Mouse (Mus musculus): Measurements from ENCODE around the gene Fads2. TPM values are rescaled to one million over a fixed set of nuclear protein-coding genes. Genes with fewer than 3 reads are reported as not detected.

The Fads2 gene
- polyA plus RNA-seq, 1 experiment from 2014 or later = 31.5 TPM

DNA sequence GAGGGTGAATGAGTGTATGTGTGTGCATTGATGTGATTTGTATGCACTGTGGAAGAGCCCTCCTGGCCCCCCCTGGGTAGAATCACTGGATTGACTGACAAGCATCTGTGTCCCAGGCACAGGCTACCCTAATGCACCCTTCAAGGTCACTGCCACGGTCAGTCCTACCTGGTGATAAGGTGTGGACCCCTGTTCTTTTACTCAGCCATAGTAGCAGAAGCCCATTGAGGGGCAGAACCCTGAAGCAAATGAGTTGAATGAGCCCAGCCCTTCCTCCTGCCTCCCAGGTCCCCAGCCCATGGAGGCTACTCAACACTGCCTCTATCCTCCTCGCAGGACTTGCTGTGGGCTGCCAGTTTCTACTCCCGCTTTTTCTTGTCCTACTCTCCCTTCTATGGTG is 46.3 kb downstream of the Fads2 start:
- Histone ChIP-seq H3K36me3 (ENCODE audit: control insufficient read depth, insufficient read depth) (peaks cover 58% of the 10 kb centered on the region), H3K9me3 (replicated peaks; ENCODE audit: control insufficient read depth, low read length) (no peaks in the 10 kb centered on the region), H3K4me2 (ENCODE audit: low read depth, low read length) (no peak overlapping the region), H3K4me1 (ENCODE audit: control insufficient read depth, insufficient read depth, low read length) (peaks cover 7% of the 10 kb centered on the region), H3K27ac (ENCODE audit: low read length) (no peak overlapping the region), H3K4me3 (ENCODE audit: low read length) (no peak overlapping the region), H3K27me3 (ENCODE audit: control insufficient read depth, insufficient read depth, low read length) (no peaks in the 10 kb centered on the region), H3K9ac (ENCODE audit: low read length) (no peak overlapping the region)
- WGBS = 76% methylated on average over 3 of the region's 3 CpGs
- no peak for ATAC-seq (replicated peaks; ENCODE audit: extremely low read depth, insufficient read depth, low FRiP score)

DNA sequence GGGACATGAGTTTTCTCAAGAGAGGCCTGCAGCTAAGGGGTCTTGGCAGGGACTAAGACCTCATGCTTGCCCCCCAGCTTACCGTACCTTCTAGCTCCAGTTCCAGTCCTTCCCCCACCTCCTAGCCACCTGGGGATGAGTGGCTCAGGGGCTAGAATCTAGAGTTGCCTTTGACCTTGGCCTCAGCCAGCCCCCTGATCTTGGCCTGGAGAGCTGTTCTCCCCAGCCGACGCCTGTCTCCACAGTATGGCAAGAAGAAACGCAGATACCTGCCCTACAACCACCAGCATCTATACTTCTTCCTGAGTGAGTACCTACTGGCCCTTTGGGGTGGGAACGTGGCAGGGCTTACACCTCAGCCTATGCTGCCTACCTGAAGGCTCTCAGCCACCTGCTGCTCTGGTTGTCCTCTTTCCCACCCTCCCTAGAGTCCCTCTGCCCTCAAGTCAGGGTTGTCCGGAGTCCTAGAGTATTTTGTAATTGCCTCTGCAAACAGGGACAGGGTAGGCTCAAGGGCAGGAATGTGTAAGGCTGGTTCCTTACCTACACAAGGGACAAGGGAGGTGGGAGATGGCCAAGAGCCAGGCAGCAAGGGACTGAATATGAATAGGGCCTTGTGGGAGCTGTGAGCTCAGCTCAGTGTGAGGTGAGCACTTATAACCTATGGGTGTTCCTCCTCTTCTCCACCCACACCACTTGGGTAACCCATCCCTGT is 47.0 kb downstream of the Fads2 start:
- Histone ChIP-seq H3K36me3 (ENCODE audit: control insufficient read depth, insufficient read depth) (peaks cover 58% of the 10 kb centered on the region), H3K4me1 (ENCODE audit: control insufficient read depth, insufficient read depth, low read length) (peaks cover 15% of the 10 kb centered on the region), H3K9me3 (replicated peaks; ENCODE audit: control insufficient read depth, low read length) (no peaks in the 10 kb centered on the region), H3K4me3 (ENCODE audit: low read length) (no peak overlapping the region), H3K27me3 (ENCODE audit: control insufficient read depth, insufficient read depth, low read length) (no peaks in the 10 kb centered on the region), H3K27ac (ENCODE audit: low read length) (no peak overlapping the region), H3K9ac (ENCODE audit: low read length) (no peak overlapping the region), H3K4me2 (ENCODE audit: low read depth, low read length) (no peak overlapping the region)
- no peak for ATAC-seq (replicated peaks; ENCODE audit: extremely low read depth, insufficient read depth, low FRiP score)
- WGBS = 83% methylated on average over 6 of the region's 6 CpGs

DNA sequence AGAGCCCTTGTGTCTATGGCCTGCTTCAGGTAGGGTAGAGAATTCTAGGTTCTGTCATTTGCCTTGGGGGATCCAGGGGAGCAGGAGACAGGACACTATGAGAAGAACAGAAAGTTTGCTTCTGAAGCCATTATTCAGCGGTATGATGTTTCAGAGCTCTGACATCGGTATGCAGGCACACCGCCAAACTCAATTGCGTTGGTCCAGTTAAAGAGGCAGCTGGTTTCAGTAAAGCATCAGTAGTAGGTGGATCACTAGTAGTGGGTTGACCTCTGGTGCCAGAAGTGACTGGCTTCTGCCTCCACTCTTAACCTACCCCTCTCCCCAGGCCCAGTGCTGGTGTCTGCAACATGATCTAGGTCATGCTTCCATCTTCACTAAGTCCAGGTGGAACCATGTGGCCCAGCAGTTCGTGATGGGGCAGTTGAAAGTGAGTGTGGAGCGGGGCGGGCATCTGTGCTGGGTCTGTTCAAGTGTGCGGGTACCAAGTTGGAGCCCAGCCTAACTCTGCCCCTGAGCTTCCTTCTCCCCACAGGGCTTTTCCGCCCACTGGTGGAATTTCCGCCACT is 47.8 kb downstream of the Fads2 start:
- H3K36me3 ChIP-seq (ENCODE audit: control insufficient read depth, insufficient read depth) = peaks cover 55% of the 10 kb centered on the region
- H3K27ac ChIP-seq (ENCODE audit: low read length) = no peak overlapping the region
- no peaks in the 10 kb centered on the region for H3K27me3 ChIP-seq (ENCODE audit: control insufficient read depth, insufficient read depth, low read length)
- no peak overlapping the region for H3K9ac ChIP-seq (ENCODE audit: low read length)
- ATAC-seq (replicated peaks; ENCODE audit: extremely low read depth, insufficient read depth, low FRiP score) = no peak
- WGBS = 90% methylated on average over 10 of the region's 10 CpGs
- H3K4me2 ChIP-seq (ENCODE audit: low read depth, low read length) = no peak overlapping the region
- peaks cover 20% of the 10 kb centered on the region for H3K4me1 ChIP-seq (ENCODE audit: control insufficient read depth, insufficient read depth, low read length)
- H3K4me3 ChIP-seq (ENCODE audit: low read length) = no peak overlapping the region
- H3K9me3 ChIP-seq (replicated peaks; ENCODE audit: control insufficient read depth, low read length) = no peaks in the 10 kb centered on the region

DNA sequence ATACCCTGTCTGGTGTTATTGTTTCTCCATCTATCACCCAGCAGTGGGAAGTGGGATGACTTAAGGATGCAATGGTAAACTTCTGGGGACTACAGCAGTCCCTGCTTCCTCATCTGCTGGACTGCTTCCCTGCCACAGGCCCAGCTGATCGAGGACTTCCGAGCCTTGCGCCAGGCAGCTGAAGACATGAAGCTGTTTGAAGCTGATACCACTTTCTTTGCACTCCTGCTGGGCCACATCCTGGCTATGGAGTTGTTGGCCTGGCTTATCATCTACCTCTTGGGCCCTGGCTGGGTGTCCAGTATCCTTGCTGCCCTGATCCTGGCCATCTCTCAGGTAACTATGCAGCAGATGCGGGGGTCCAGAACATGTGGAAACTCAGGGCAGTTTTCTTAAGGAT is 48.8 kb downstream of the Fads2 start:
- WGBS = 84% methylated on average over 4 of the region's 4 CpGs
- H3K27me3 ChIP-seq (ENCODE audit: control insufficient read depth, insufficient read depth, low read length) = no peaks in the 10 kb centered on the region
- peaks cover 23% of the 10 kb centered on the region for H3K4me1 ChIP-seq (ENCODE audit: control insufficient read depth, insufficient read depth, low read length)
- no peak overlapping the region for H3K27ac ChIP-seq (ENCODE audit: low read length)
- no peak overlapping the region for H3K9ac ChIP-seq (ENCODE audit: low read length)
- peaks cover 50% of the 10 kb centered on the region for H3K36me3 ChIP-seq (ENCODE audit: control insufficient read depth, insufficient read depth)
- no peak overlapping the region for H3K4me2 ChIP-seq (ENCODE audit: low read depth, low read length)
- ATAC-seq (replicated peaks; ENCODE audit: extremely low read depth, insufficient read depth, low FRiP score) = no peak
- no peaks in the 10 kb centered on the region for H3K9me3 ChIP-seq (replicated peaks; ENCODE audit: control insufficient read depth, low read length)
- H3K4me3 ChIP-seq (ENCODE audit: low read length) = no peak overlapping the region

DNA sequence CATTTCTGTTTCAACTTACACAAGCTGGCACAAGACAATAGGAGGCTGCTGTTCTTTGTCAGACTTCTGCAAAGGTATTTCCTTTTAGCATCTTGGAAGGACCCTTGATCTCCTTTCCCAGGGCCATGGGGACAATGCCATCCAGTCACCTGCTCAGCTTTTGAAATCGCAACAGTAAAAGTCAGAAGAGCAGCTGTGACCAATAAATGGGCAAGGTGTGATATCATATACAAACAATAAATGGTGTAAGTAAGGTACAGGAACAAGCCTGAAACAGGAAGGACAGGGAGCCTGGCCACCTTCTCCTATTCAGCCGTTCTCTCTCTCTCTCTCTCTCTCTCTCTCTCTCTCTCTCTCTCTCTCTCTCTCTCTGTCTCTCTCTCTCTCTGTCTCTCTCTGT is 51.1 kb downstream of the Fads2 start:
- no peak overlapping the region for H3K4me3 ChIP-seq (ENCODE audit: low read length)
- no peak for ATAC-seq (replicated peaks; ENCODE audit: extremely low read depth, insufficient read depth, low FRiP score)
- H3K9me3 ChIP-seq (replicated peaks; ENCODE audit: control insufficient read depth, low read length) = no peaks in the 10 kb centered on the region
- no peaks in the 10 kb centered on the region for H3K27me3 ChIP-seq (ENCODE audit: control insufficient read depth, insufficient read depth, low read length)
- peaks cover 41% of the 10 kb centered on the region for H3K4me1 ChIP-seq (ENCODE audit: control insufficient read depth, insufficient read depth, low read length)
- no peak overlapping the region for H3K9ac ChIP-seq (ENCODE audit: low read length)
- H3K27ac ChIP-seq (ENCODE audit: low read length) = no peak overlapping the region
- WGBS = 47% methylated on average over 2 of the region's 2 CpGs
- H3K36me3 ChIP-seq (ENCODE audit: control insufficient read depth, insufficient read depth) = peaks cover 31% of the 10 kb centered on the region
- no peak overlapping the region for H3K4me2 ChIP-seq (ENCODE audit: low read depth, low read length)

DNA sequence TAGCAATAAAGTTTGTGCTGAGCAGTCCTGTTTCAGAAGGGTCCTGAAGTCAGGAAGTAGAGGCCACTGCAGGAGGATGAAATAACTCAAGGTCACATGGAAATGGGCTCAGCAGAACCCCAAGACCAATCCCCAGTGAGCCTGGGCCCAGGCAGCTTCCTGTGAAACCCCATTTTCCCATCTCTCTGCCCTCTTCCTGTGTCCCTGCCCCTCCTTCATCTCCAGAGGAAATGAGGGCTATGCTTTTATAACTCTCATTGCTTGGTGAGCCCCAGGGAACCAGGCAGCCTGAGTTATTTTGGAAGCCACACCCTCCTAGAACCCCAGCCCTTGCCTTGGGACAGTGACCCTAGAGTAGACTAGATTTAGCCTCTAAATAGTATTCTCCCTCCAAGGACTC is 52.0 kb downstream of the Fads2 start:
- Histone ChIP-seq H3K9ac (ENCODE audit: low read length) (no peak overlapping the region), H3K27ac (ENCODE audit: low read length) (no peak overlapping the region), H3K4me1 (ENCODE audit: control insufficient read depth, insufficient read depth, low read length) (peaks cover 45% of the 10 kb centered on the region), H3K4me2 (ENCODE audit: low read depth, low read length) (no peak overlapping the region), H3K27me3 (ENCODE audit: control insufficient read depth, insufficient read depth, low read length) (no peaks in the 10 kb centered on the region), H3K4me3 (ENCODE audit: low read length) (no peak overlapping the region), H3K36me3 (ENCODE audit: control insufficient read depth, insufficient read depth) (peaks cover 22% of the 10 kb centered on the region), H3K9me3 (replicated peaks; ENCODE audit: control insufficient read depth, low read length) (no peaks in the 10 kb centered on the region)
- ATAC-seq (replicated peaks; ENCODE audit: extremely low read depth, insufficient read depth, low FRiP score) = no peak

DNA sequence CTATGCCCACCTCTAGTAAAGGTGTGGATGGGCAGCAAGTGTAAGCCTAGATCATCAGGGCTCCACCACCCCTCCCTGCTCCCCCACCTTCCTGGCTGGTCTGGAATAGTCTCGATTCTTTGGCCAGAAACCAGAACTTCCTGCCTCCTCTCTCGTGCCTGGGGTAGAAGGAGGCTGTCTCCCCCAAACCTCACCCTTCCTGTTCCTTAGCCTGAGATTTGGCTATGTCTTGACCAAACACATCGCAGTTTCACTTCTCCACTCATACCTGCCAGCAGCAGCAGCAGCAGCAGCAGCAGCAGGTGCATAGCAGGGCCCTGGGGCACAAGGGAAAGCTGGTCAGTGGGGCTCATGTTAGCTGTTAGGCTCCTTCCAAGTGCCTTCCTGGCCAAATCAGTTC is 54.6 kb downstream of the Fads2 start:
- WGBS = 20% methylated on average over 3 of the region's 3 CpGs
- no peak overlapping the region; the same call in 1 of the 2 replicates for H3K4me2 ChIP-seq (ENCODE audit: low read depth, low read length)

DNA sequence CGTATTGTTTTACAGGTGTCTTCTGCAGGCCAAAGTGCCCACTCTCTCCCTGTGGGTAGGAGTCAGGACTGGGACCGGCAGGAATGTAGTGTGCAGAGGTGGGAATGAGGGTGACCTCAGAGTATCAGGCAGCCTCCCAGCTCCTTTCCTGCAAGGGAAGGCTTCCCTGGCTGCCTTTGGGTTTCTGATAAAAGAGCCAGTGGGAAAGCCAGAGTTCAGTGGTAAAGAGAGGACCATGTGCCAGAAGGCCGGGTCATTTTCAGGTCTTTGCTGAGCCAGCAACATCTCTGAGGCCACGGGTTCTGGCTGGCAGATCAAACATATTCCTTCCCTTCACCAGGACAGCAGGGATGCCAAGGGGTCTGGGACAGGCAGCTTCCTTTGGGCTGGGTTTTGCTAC is 55.2 kb downstream of the Fads2 start:
- Histone ChIP-seq H3K27me3 (ENCODE audit: control insufficient read depth, insufficient read depth, low read length) (no peaks in the 10 kb centered on the region), H3K27ac (ENCODE audit: low read length) (peak overlapping the region; percentile 37), H3K9me3 (replicated peaks; ENCODE audit: control insufficient read depth, low read length) (no peaks in the 10 kb centered on the region), H3K4me3 (ENCODE audit: low read length) (no peak overlapping the region), H3K4me1 (ENCODE audit: control insufficient read depth, insufficient read depth, low read length) (peaks cover 64% of the 10 kb centered on the region), H3K9ac (ENCODE audit: low read length) (no peak overlapping the region), H3K36me3 (ENCODE audit: control insufficient read depth, insufficient read depth) (no peaks in the 10 kb centered on the region), H3K4me2 (ENCODE audit: low read depth, low read length) (no peak overlapping the region; the same call in 1 of the 2 replicates)
- WGBS = 30% methylated on average over 4 of the region's 4 CpGs
- ATAC-seq (replicated peaks; ENCODE audit: extremely low read depth, insufficient read depth, low FRiP score) = no peak

More for the DNA sequence above, 54.6 kb downstream of the Fads2 start:
- H3K9me3 ChIP-seq (replicated peaks; ENCODE audit: control insufficient read depth, low read length) = no peaks in the 10 kb centered on the region
- no peak for ATAC-seq (replicated peaks; ENCODE audit: extremely low read depth, insufficient read depth, low FRiP score)
- H3K36me3 ChIP-seq (ENCODE audit: control insufficient read depth, insufficient read depth) = no peaks in the 10 kb centered on the region; the same call in 1 of the 2 replicates
- no peak overlapping the region for H3K4me3 ChIP-seq (ENCODE audit: low read length)
- H3K27me3 ChIP-seq (ENCODE audit: control insufficient read depth, insufficient read depth, low read length) = no peaks in the 10 kb centered on the region
- H3K27ac ChIP-seq (ENCODE audit: low read length) = peak overlapping the region; percentile 44
- peaks cover 64% of the 10 kb centered on the region for H3K4me1 ChIP-seq (ENCODE audit: control insufficient read depth, insufficient read depth, low read length)
- H3K9ac ChIP-seq (ENCODE audit: low read length) = peak overlapping the region; percentile 3; the same call in 1 of the 2 replicates

DNA sequence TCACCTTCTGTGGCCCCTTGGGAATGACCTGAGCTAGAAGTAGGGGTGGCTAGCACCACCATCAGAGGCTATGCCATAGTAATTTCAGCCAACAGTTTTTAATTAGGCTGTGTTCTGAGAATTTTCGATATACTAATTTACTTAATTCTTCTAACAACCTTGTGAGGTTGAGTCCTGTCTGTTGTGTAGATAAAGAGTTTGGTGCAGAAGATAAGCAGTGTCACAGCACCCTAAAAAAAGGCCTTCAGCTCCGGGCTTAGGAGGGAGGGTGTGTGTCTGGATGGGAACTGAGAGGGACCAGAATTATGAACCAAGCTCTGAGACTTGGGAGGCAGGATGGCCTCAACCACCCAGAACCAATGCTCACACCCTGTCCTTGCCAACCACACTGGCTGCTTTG is 55.8 kb downstream of the Fads2 start:
- Histone ChIP-seq H3K4me1 (ENCODE audit: control insufficient read depth, insufficient read depth, low read length) (peaks cover 65% of the 10 kb centered on the region), H3K4me3 (ENCODE audit: low read length) (no peak overlapping the region), H3K9ac (ENCODE audit: low read length) (no peak overlapping the region), H3K27ac (ENCODE audit: low read length) (peak overlapping the region; percentile 37; the same call in 1 of the 2 replicates), H3K4me2 (ENCODE audit: low read depth, low read length) (no peak overlapping the region), H3K36me3 (ENCODE audit: control insufficient read depth, insufficient read depth) (no peaks in the 10 kb centered on the region), H3K27me3 (ENCODE audit: control insufficient read depth, insufficient read depth, low read length) (no peaks in the 10 kb centered on the region), H3K9me3 (replicated peaks; ENCODE audit: control insufficient read depth, low read length) (no peaks in the 10 kb centered on the region)
- ATAC-seq (replicated peaks; ENCODE audit: extremely low read depth, insufficient read depth, low FRiP score) = no peak
- 63% methylated on average over 2 of the region's 2 CpGs for WGBS
